Mouse (Mus musculus) right cerebral cortex, postnatal 14 days (tissue): ENCODE measurements at regions not wholly inside any gene's neighbourhood (a gene's known extent, or its start where the extent isn't known, plus 50 kb on each side); places are given as distances from the start of the nearest gene placed in this dataset.
A peak's percentile ranks its signal among the peaks of the same experiment; 100 is the strongest.

Experiments used
- DNase-seq: peaks from one replicate; pipeline ENCODE4 v3.0.0; 2022

GRCm38 (mm10) chr6:75357286-75357685, 1140.3 kb downstream of the Gm9008 start:
- DNase-seq, result peak; percentile 13

- DNase-seq, result no peak
These were observed 1156.5 kb downstream of the Gm9008 start for GRCm38 (mm10) chr6:75341055-75341454.
